Mouse (Mus musculus): ENCODE data around the gene Susd1. TPM values are rescaled to one million over a fixed set of nuclear protein-coding genes. Genes with fewer than 3 reads are reported as not detected.
A peak's percentile ranks its signal among the peaks of the same experiment; 100 is the strongest.

The Susd1 gene
- polyA plus RNA-seq, 1 experiment from 2014 or later: 6.3 TPM

DNA sequence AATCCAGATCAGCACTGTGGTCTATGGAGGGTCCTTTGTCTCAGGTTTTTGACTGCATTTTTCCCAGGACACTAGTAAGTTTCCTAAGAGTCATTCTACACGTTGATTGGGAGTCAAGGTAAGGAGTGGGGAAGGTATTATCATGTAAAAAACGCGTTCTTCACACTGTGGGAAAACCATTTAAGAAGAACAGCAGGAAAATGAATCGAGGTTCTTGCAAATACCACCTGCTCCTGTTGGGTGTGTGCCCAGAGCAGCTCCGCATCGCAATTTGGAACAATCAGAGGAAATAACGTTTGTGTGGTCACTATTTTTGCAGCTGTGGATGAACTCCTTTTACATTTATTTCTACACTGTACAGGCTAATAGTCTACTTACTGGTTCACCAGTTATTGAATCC lies 125.5 kb downstream of the Susd1 start:
- TF ChIP-seq CTCF (IDR thresholded peaks at IDR 0.05; ENCODE audit: low read depth): no peak
- H3K9me3 ChIP-seq (replicated peaks; ENCODE audit: low read length): no peaks in the 10 kb centered on the region
- no peaks in the 10 kb centered on the region for H3K4me1 ChIP-seq (replicated peaks; ENCODE audit: insufficient read depth, low read length)
- DNase-seq (ENCODE audit: low spot score): peak; percentile 35
- H3K4me2 ChIP-seq (ENCODE audit: low read length): no peak overlapping the region
- ATAC-seq (replicated peaks; ENCODE audit: low FRiP score, low read depth): no peak
- no peaks in the 10 kb centered on the region for H3K27me3 ChIP-seq (ENCODE audit: insufficient read depth, low read length)
- H3K4me3 ChIP-seq (replicated peaks; ENCODE audit: low read depth, low read length): no peak overlapping the region
- 54% methylated on average over 7 of the region's 7 CpGs for WGBS
- H3K27ac ChIP-seq: no peak overlapping the region
- H3K36me3 ChIP-seq (ENCODE audit: insufficient read depth, low read length): no peaks in the 10 kb centered on the region
- H3K9ac ChIP-seq (ENCODE audit: low read depth, low read length): no peak overlapping the region

GRCm38 (mm10) chr4:59310590-59310989 lies 127.8 kb downstream of the Susd1 start:
- Histone ChIP-seq H3K4me1 (replicated peaks; ENCODE audit: insufficient read depth, low read length) (no peaks in the 10 kb centered on the region), H3K9ac (ENCODE audit: low read depth, low read length) (no peak overlapping the region), H3K36me3 (ENCODE audit: insufficient read depth, low read length) (no peaks in the 10 kb centered on the region), H3K9me3 (replicated peaks; ENCODE audit: low read length) (no peaks in the 10 kb centered on the region), H3K4me3 (replicated peaks; ENCODE audit: low read depth, low read length) (no peak overlapping the region), H3K4me2 (ENCODE audit: low read length) (no peak overlapping the region), H3K27ac (no peak overlapping the region), H3K27me3 (ENCODE audit: insufficient read depth, low read length) (no peaks in the 10 kb centered on the region)
- no peak for TF ChIP-seq CTCF (IDR thresholded peaks at IDR 0.05; ENCODE audit: low read depth)
- 90% methylated on average over 9 of the region's 9 CpGs for WGBS
- ATAC-seq (replicated peaks; ENCODE audit: low FRiP score, low read depth) (no peak), DNase-seq (ENCODE audit: low spot score) (no peak)

- H3K9ac ChIP-seq (ENCODE audit: low read depth, low read length): no peak overlapping the region
- H3K9me3 ChIP-seq (replicated peaks; ENCODE audit: low read length): no peaks in the 10 kb centered on the region
- no peak overlapping the region for H3K27ac ChIP-seq
- H3K4me3 ChIP-seq (replicated peaks; ENCODE audit: low read depth, low read length): no peak overlapping the region
- H3K27me3 ChIP-seq (ENCODE audit: insufficient read depth, low read length): no peaks in the 10 kb centered on the region
- WGBS: 81% methylated on average over 10 of the region's 10 CpGs
- DNase-seq (ENCODE audit: low spot score) (no peak), ATAC-seq (replicated peaks; ENCODE audit: low FRiP score, low read depth) (no peak)
- H3K4me1 ChIP-seq (replicated peaks; ENCODE audit: insufficient read depth, low read length): no peaks in the 10 kb centered on the region
- H3K36me3 ChIP-seq (ENCODE audit: insufficient read depth, low read length): no peaks in the 10 kb centered on the region
- TF ChIP-seq CTCF (IDR thresholded peaks at IDR 0.05; ENCODE audit: low read depth): no peak
- no peak overlapping the region for H3K4me2 ChIP-seq (ENCODE audit: low read length)
These were observed 130.4 kb downstream of the Susd1 start for GRCm38 (mm10) chr4:59307841-59308589.

DNA sequence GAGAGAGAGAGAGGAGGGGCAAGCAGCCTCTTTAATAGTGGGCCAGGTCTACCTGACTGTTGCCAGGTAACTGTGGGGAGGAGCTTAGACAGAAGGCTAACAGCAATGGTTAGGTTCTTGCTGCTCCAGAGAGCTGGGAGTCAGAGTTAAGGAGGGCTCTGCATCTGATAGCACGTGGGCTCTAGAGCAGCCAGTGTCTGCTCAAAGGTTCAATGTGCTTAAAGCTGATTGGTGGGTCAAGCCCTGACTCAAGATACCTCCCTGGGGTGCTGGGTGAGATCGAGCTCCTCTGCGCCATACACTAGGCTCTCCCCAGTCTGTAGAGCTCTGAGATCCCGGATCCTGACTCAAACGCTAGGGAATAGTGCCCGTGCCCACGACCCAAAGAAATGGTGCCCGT lies 136.0 kb downstream of the Susd1 start:
- no peak for ATAC-seq (replicated peaks; ENCODE audit: low FRiP score, low read depth)
- 93% methylated on average over 8 of the region's 8 CpGs for WGBS
- no peak for TF ChIP-seq CTCF (IDR thresholded peaks at IDR 0.05; ENCODE audit: low read depth)
- H3K4me3 ChIP-seq (replicated peaks; ENCODE audit: low read depth, low read length): no peak overlapping the region
- H3K27ac ChIP-seq: no peak overlapping the region
- no peaks in the 10 kb centered on the region for H3K27me3 ChIP-seq (ENCODE audit: insufficient read depth, low read length)
- H3K36me3 ChIP-seq (ENCODE audit: insufficient read depth, low read length): no peaks in the 10 kb centered on the region
- H3K4me2 ChIP-seq (ENCODE audit: low read length): no peak overlapping the region
- DNase-seq (ENCODE audit: low spot score): no peak
- H3K9me3 ChIP-seq (replicated peaks; ENCODE audit: low read length): no peaks in the 10 kb centered on the region
- no peak overlapping the region for H3K9ac ChIP-seq (ENCODE audit: low read depth, low read length)
- H3K4me1 ChIP-seq (replicated peaks; ENCODE audit: insufficient read depth, low read length): no peaks in the 10 kb centered on the region

GRCm38 (mm10) chr4:59301025-59301815 lies 137.2 kb downstream of the Susd1 start:
- H3K4me3 ChIP-seq (replicated peaks; ENCODE audit: low read depth, low read length): no peak overlapping the region
- no peak for DNase-seq (ENCODE audit: low spot score)
- no peak for ATAC-seq (replicated peaks; ENCODE audit: low FRiP score, low read depth)
- H3K4me2 ChIP-seq (ENCODE audit: low read length): no peak overlapping the region
- 85% methylated on average over 9 of the region's 9 CpGs for WGBS
- H3K9me3 ChIP-seq (replicated peaks; ENCODE audit: low read length): no peaks in the 10 kb centered on the region
- H3K27me3 ChIP-seq (ENCODE audit: insufficient read depth, low read length): no peaks in the 10 kb centered on the region
- H3K36me3 ChIP-seq (ENCODE audit: insufficient read depth, low read length): no peaks in the 10 kb centered on the region
- H3K4me1 ChIP-seq (replicated peaks; ENCODE audit: insufficient read depth, low read length): no peaks in the 10 kb centered on the region
- H3K27ac ChIP-seq: no peak overlapping the region
- no peak for TF ChIP-seq CTCF (IDR thresholded peaks at IDR 0.05; ENCODE audit: low read depth)
- no peak overlapping the region for H3K9ac ChIP-seq (ENCODE audit: low read depth, low read length)

- Histone ChIP-seq H3K4me2 (ENCODE audit: low read length) (no peak overlapping the region), H3K9ac (ENCODE audit: low read depth, low read length) (no peak overlapping the region), H3K27me3 (ENCODE audit: insufficient read depth, low read length) (no peaks in the 10 kb centered on the region), H3K36me3 (ENCODE audit: insufficient read depth, low read length) (no peaks in the 10 kb centered on the region), H3K9me3 (replicated peaks; ENCODE audit: low read length) (no peaks in the 10 kb centered on the region), H3K4me1 (replicated peaks; ENCODE audit: insufficient read depth, low read length) (no peaks in the 10 kb centered on the region), H3K4me3 (replicated peaks; ENCODE audit: low read depth, low read length) (no peak overlapping the region), H3K27ac (no peak overlapping the region)
- TF ChIP-seq CTCF (IDR thresholded peaks at IDR 0.05; ENCODE audit: low read depth): no peak
- ATAC-seq (replicated peaks; ENCODE audit: low FRiP score, low read depth) (no peak), DNase-seq (ENCODE audit: low spot score) (no peak)
- WGBS: 68% methylated on average over 7 of the region's 7 CpGs
These were observed 139.5 kb downstream of the Susd1 start for GRCm38 (mm10) chr4:59298719-59299496.
